14 mouse cellular contexts compared by ENCODE assay signal in the genomic region with DNA sequence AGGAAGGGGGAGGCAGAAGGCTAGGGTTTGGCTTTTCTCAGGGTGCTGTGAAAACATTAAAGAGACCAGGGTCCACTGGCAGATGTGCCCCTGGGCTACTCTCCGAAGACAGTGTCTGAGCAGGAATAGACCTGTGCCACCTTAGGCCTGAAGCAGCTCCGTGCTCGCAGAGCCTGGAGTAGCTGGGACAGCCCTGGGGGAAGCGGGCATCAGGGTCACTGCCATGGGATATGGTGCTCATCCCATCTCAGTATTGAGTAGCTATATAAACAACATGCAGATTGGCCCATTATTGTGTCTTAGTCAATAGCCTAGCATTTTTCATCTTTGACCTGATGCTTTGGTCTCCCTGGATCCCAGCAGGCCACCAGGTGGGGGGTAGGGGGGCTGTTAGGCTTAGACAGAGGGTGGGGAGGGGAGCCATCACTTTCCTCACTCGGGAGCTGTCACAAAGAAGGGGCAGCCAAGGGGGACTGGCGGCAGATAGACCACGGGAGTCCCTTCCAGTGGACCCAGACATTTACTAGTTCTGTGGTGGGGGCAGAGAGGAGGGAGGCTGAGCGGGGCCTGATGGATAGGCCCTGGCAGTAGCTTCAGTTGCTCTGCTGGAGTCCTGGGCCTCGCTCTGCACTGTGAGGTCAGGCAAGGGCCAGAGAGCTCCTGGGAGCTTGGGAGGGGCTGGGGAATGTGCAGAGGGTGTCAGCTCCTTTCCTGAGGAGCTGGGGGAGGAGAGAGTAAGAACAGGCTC. TPM values are rescaled to one million over a fixed set of nuclear protein-coding genes. Genes with fewer than 3 reads are reported as not detected.
DNase-seq lines count a peak whose midpoint lies in the region; ATAC-seq and TF ChIP-seq lines count a peak whose summit lies in the region.
"Had no signal": no experiment of that assay in that cellular context is flagged by ENCODE, and none has a peak within 500 bp of the region (broad histone marks: within the 10 kb centered on the region; RNA-seq: fewer than 3 reads in every experiment).

No protein-coding gene starts in this region.

- no peaks in the 10 kb centered on the region for H3K36me3 ChIP-seq in kidney, embryonic 16.5 days (ENCODE audit: insufficient read depth, low read length)
- no peaks in the 10 kb centered on the region for H3K36me3 ChIP-seq in embryonic facial prominence, embryonic 12.5 days
- no peaks in the 10 kb centered on the region for H3K36me3 ChIP-seq in limb, embryonic 14.5 days (ENCODE audit: control insufficient read depth, insufficient read depth, low read length)
- no peaks in the 10 kb centered on the region for H3K36me3 ChIP-seq in stomach, embryonic 16.5 days (ENCODE audit: control insufficient read depth, insufficient read depth, low read length)
- H3K36me3 ChIP-seq: G1E; hindbrain, embryonic 15.5 days had no signal

- ATAC-seq in kidney, embryonic 16.5 days (ENCODE audit: low FRiP score, low TSS enrichment) = 0 out of 2 replicates have a peak, but pooled peaks have one; percentile 43
- ATAC-seq in embryonic facial prominence, embryonic 12.5 days (ENCODE audit: insufficient number of reproducible peaks, insufficient read depth, low FRiP score, low TSS enrichment) = peak; percentile 72
- ATAC-seq in limb, embryonic 14.5 days (ENCODE audit: low FRiP score, low read depth) = no peak
- ATAC-seq in stomach, embryonic 16.5 days (ENCODE audit: insufficient read depth, low FRiP score) = peak; percentile 58; the same call in 1 of the 2 replicates

- peak overlapping the region; percentile 25; the same call in 1 of the 2 replicates for H3K27ac ChIP-seq in kidney, embryonic 16.5 days (ENCODE audit: low read length)
- 0 out of 2 replicates have a peak overlapping the region, but pooled peaks have one; percentile 41 for H3K27ac ChIP-seq in embryonic facial prominence, embryonic 12.5 days
- H3K27ac ChIP-seq in limb, embryonic 14.5 days (replicated peaks; ENCODE audit: low read depth, low read length) = no peak overlapping the region
- no peak overlapping the region; the same call in none of the 2 replicates for H3K27ac ChIP-seq in stomach, embryonic 16.5 days (ENCODE audit: low read length)
- H3K27ac ChIP-seq: hindbrain, embryonic 15.5 days; liver, embryonic 14.5 days had no signal

- TF ChIP-seq POLR2A in limb, embryonic 14.5 days (IDR thresholded peaks at IDR 0.05; ENCODE audit: borderline replicate concordance, extremely low read depth, insufficient read depth, insufficient read length) = no peak

- no peaks in the 10 kb centered on the region for H3K9me3 ChIP-seq in kidney, embryonic 16.5 days (ENCODE audit: low read length)
- no peaks in the 10 kb centered on the region for H3K9me3 ChIP-seq in embryonic facial prominence, embryonic 12.5 days
- H3K9me3 ChIP-seq in limb, embryonic 14.5 days (ENCODE audit: control insufficient read depth, low read length) = no peaks in the 10 kb centered on the region
- no peaks in the 10 kb centered on the region for H3K9me3 ChIP-seq in stomach, embryonic 16.5 days (replicated peaks; ENCODE audit: control insufficient read depth, low read length)
- H3K9me3 ChIP-seq: G1E; hindbrain, embryonic 15.5 days had no signal

- H3K9ac ChIP-seq in kidney, embryonic 16.5 days (replicated peaks; ENCODE audit: low read length) = no peak overlapping the region
- no peak overlapping the region for H3K9ac ChIP-seq in embryonic facial prominence, embryonic 12.5 days
- H3K9ac ChIP-seq in limb, embryonic 14.5 days (ENCODE audit: low read depth, low read length, severe bottlenecking) = peak overlapping the region; percentile 9; the same call in 1 of the 2 replicates
- no peak overlapping the region for H3K9ac ChIP-seq in stomach, embryonic 16.5 days (ENCODE audit: low read length)
- H3K9ac ChIP-seq: hindbrain, embryonic 15.5 days; liver, embryonic 14.5 days had no signal

- no peak overlapping the region for H3K4me2 ChIP-seq in kidney, embryonic 16.5 days (replicated peaks; ENCODE audit: low read depth, low read length)
- no peak overlapping the region for H3K4me2 ChIP-seq in embryonic facial prominence, embryonic 12.5 days (replicated peaks)
- no peak overlapping the region for H3K4me2 ChIP-seq in limb, embryonic 14.5 days (replicated peaks; ENCODE audit: low read depth, low read length, severe bottlenecking)
- no peak overlapping the region for H3K4me2 ChIP-seq in stomach, embryonic 16.5 days (ENCODE audit: low read depth, low read length)
- H3K4me2 ChIP-seq: hindbrain, embryonic 15.5 days had no signal

- H3K4me1 ChIP-seq in kidney, embryonic 16.5 days (ENCODE audit: insufficient read depth, low read length) = peaks cover 26% of the 10 kb centered on the region
- H3K4me1 ChIP-seq in embryonic facial prominence, embryonic 12.5 days = peaks cover 44% of the 10 kb centered on the region
- H3K4me1 ChIP-seq in limb, embryonic 14.5 days (ENCODE audit: control insufficient read depth, insufficient read depth, low read length) = peaks cover 58% of the 10 kb centered on the region
- peaks cover 33% of the 10 kb centered on the region; the same call in 1 of the 2 replicates for H3K4me1 ChIP-seq in stomach, embryonic 16.5 days (ENCODE audit: control insufficient read depth, insufficient read depth, low read length)

- 38% methylated on average over 9 of the region's 9 CpGs for WGBS in kidney, embryonic 16.5 days
- WGBS in embryonic facial prominence, embryonic 12.5 days = 27% methylated on average over 9 of the region's 9 CpGs
- WGBS in limb, embryonic 14.5 days = 44% methylated on average over 9 of the region's 9 CpGs
- 55% methylated on average over 9 of the region's 9 CpGs for WGBS in stomach, embryonic 16.5 days

- peaks cover 2% of the 10 kb centered on the region; the same call in 1 of the 2 replicates for H3K27me3 ChIP-seq in kidney, embryonic 16.5 days (ENCODE audit: insufficient read depth, low read length)
- no peaks in the 10 kb centered on the region for H3K27me3 ChIP-seq in embryonic facial prominence, embryonic 12.5 days
- no peaks in the 10 kb centered on the region for H3K27me3 ChIP-seq in limb, embryonic 14.5 days (ENCODE audit: control insufficient read depth, insufficient read depth, low read length)
- H3K27me3 ChIP-seq in stomach, embryonic 16.5 days (ENCODE audit: control insufficient read depth, insufficient read depth, low read length) = no peaks in the 10 kb centered on the region

- H3K4me3 ChIP-seq in kidney, embryonic 16.5 days (ENCODE audit: low read length) = no peak overlapping the region
- H3K4me3 ChIP-seq in embryonic facial prominence, embryonic 12.5 days = no peak overlapping the region
- no peak overlapping the region for H3K4me3 ChIP-seq in limb, embryonic 14.5 days (replicated peaks; ENCODE audit: low read length)
- H3K4me3 ChIP-seq in stomach, embryonic 16.5 days (replicated peaks; ENCODE audit: low read length) = no peak overlapping the region
- H3K4me3 ChIP-seq: hindbrain, embryonic 15.5 days had no signal

- no peak for DNase-seq in kidney, adult 11 months
- DNase-seq in limb, embryonic 14.5 days (ENCODE audit: low spot score) = no peak
- DNase-seq in adrenal gland, adult 18-20 months (ENCODE audit: low spot score in 2 of 2) = no peak
- DNase-seq in lung, postnatal 4 days = no peak
- DNase-seq: adrenal gland, adult 8-10 months; cerebellum, adult 11-12 months; gastrocnemius, postnatal 36 days; thymus, adult 18-20 months had no signal

RNA-seq across cellular contexts. Expression of gene Rpusd4, which starts 49.7 kb away (rescaled TPM):
- 33.5 and 33.7 TPM in 2 replicates for polyA plus RNA-seq in kidney, embryonic 16.5 days (2015; fragmentation: Nextera tagmentation; extraction: Ambion mirVana)
- polyA plus RNA-seq in embryonic facial prominence, embryonic 12.5 days (2016; fragmentation: Nextera tagmentation; extraction: Ambion mirVana) = 30.1 and 34.9 TPM in 2 replicates
- polyA plus RNA-seq in limb, embryonic 14.5 days (2012; rRNA removed) = 25.8 and 26.0 TPM in 2 replicates
- polyA plus RNA-seq in limb, embryonic 14.5 days (2014; fragmentation: Nextera tagmentation; extraction: Ambion mirVana) = 24.9 and 30.8 TPM in 2 replicates
- 24.5 and 25.8 TPM in 2 replicates for polyA plus RNA-seq in stomach, embryonic 16.5 days (2015; fragmentation: Nextera tagmentation; extraction: Ambion mirVana)
- total RNA-seq in adrenal gland, adult 18-20 months (2021) = 10 to 100 TPM; 17.8 to 19.1 TPM

RNA-seq across cellular contexts. Expression of gene Fam118b, which starts 49.8 kb away (rescaled TPM):
- polyA plus RNA-seq in kidney, embryonic 16.5 days (2015; fragmentation: Nextera tagmentation; extraction: Ambion mirVana) = 36.3 and 39.8 TPM in 2 replicates
- polyA plus RNA-seq in embryonic facial prominence, embryonic 12.5 days (2016; fragmentation: Nextera tagmentation; extraction: Ambion mirVana) = 58.5 and 59.1 TPM in 2 replicates
- 29.3 and 29.6 TPM in 2 replicates for polyA plus RNA-seq in limb, embryonic 14.5 days (2012; rRNA removed)
- polyA plus RNA-seq in limb, embryonic 14.5 days (2014; fragmentation: Nextera tagmentation; extraction: Ambion mirVana) = 45.3 and 47.9 TPM in 2 replicates
- polyA plus RNA-seq in stomach, embryonic 16.5 days (2015; fragmentation: Nextera tagmentation; extraction: Ambion mirVana) = 32.5 and 34.1 TPM in 2 replicates
- 10 to 100 TPM; 10.5 to 11.3 TPM for total RNA-seq in adrenal gland, adult 18-20 months (2021)

Comparison
In these comparisons a context has a peak if more than half of its experiments do, and no peak if none do; other contexts are left out.
1. H3K27ac ChIP-seq: peak in kidney, embryonic 16.5 days (single experiment) and embryonic facial prominence, embryonic 12.5 days (single experiment); none in limb, embryonic 14.5 days (single experiment) and stomach, embryonic 16.5 days (single experiment).